Mouse (Mus musculus) urinary bladder, adult 2 months (tissue): Measurements from ENCODE around the gene Cux2. TPM values are rescaled to one million over a fixed set of nuclear protein-coding genes. Genes with fewer than 3 reads are reported as not detected.

ENCODE experiments used
- DNase-seq: peaks from one replicate; pipeline ENCODE4 v3.0.0; 2022; ENCODE audit warnings: low spot score
- polyA plus RNA-seq: library from polyadenylated mRNA; depleted of rRNA; stranded (reverse); fragments of >200 nt; gene quantifications from 2 replicates; pipeline ENCODE4 v1.2.3, GENCODE M21; 2012

Gene Cux2
- polyA plus RNA-seq, 1 experiment = 4.7 TPM

DNA sequence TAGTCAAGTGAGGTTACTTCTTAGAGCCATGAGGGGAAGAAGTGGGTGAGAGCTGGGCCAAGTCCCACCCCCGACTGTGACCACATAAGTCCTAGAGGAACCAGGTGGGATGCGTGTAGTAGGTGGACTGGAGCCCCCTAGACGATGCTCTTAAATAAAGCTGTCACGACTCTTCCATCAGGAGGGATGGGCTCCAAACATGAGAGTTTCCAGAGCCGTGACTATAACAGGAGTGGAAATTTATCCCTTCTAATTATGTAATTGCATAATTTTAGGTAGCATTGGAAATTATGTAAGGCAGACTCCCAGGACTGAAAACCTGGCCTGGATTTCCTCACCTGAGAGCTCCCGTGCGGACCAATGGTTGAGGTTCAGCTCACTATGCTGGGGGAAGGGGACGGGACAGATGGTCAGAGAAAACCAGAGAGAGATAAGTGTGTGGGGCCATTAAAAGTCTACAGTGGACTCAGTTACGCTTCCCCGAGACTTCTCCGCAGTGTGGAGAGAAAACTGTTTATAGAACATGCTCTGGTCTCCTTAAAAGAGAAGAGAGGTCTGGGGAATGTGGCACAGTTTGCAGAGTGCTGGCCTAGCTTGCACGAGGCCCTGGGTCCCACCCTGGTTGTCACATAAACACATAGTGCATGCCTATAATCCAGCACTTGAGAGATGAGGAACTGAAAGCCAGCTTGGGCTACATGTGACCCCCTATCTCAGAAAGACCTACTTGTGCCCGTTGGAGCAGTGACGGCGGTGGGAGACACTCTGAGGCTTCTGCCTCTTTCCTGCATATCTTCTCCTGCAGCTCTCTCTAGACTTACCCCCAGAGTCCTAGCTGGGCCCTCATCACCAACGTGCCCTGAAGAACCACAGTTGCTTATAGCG, 126.7 kb downstream of the Cux2 start:
- no peak for DNase-seq

DNA sequence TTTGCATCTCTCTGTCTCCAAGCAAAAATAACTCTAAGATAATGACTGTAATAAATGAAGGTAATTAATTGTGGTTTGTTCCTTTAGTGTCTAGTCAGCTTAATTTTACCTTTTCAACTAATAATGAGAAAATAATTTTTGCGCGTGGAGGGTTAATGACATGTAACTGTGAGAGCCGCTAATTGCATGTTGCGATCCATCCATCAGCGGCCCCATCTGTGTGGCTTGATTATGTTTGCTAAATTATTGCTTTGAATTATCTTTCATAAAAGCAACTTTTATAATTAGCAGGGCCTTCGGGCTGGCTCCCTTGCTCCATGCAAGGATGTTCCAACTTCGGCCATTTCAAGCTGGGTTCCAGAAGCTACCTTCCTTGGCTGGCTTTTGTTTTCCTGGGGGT, 130.7 kb downstream of the Cux2 start:
- no peak for DNase-seq

DNA sequence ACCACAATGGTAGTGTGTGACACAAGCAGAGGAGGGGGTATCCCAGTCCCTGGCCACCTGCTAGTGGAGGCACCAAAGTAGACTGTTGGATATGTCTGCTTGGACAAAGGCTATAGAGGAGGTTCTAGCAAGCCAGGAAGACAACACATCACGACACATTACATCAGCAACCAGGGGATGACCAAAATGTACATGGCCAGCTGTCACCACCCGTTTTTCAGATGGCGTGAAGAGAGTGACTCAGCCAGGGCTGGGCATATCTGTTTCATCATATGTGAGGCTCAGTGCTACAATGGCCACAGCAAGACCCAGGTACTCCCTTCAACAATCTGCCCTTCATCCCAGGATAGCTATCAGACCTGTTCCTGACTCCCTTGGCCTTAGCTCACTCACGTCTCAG, 133.1 kb downstream of the Cux2 start:
- no peak for DNase-seq

DNA sequence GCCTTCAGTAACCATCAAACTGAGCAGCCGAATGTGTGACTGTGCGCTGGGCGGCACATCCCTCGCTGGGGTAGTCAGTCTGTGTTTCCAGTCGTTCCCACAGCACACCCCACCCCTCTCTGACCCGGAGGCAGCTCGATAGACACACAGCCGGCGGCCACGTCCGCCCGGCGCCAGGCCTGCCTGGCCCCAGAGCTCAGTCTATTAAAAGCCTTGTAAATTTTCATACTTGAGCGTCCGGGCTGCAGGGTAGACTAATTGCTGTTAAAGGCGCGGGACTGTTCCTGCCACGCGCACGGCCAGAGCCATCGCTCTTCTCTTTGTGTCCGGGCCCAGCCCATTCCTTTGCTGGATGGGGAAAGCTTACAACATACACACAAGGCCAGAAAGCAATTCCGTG, 135.9 kb downstream of the Cux2 start:
- DNase-seq = no peak

DNA sequence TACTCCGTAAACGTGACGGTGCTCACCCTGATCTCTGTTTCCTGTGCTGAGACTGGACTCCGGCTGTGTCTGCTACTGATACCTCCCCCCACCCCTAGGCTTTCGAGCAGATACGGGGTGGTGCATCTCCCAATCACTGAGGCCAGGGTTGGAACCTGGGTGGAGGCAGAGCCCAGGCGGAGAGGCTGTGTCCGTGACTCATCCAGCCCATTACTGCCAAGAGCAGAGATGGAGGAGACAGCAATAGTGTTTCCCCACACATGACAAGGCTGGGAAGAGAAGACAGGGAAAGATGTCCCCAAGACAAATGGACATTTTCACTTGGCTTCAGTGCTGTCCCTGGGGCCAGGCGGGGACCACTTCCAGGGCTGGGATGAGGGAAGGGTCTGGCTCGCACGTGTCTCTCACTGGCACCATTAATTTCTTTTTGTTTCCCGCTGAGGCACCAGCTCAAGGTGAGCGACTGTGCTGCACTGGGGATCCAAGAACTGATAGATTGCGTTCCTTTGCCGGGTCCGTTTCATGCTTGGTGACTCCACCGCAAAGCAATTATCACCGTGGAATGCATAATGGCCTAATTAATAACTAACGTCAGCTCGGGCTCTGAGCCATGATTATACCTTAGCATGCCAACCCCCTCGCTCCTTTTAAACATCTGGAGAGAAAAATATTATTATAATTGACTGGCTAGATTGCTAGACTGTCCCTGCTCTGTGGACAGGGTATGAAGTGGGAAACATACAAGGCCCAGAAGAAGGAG, 140.5 kb downstream of the Cux2 start:
- DNase-seq = no peak

DNA sequence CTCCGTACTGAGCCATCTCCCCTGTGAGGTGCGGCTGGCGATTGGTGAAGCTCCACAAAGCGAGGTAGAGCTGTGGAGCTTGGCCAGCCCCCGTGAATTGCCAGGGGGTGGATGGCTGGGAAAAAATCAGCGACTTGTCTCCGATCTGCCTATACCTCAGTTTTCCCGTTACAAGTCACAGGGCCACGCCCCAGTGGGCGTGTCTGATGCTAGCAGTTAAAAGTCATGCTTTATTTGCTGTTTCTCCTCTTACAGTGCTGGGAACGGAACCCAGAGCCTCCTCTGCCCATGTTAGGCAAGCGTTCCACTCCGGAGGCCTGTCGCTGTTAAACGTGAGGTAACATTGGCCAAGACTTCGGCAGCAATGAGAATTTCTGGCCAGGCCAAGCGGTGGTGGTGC, 144.2 kb downstream of the Cux2 start:
- DNase-seq = no peak

DNA sequence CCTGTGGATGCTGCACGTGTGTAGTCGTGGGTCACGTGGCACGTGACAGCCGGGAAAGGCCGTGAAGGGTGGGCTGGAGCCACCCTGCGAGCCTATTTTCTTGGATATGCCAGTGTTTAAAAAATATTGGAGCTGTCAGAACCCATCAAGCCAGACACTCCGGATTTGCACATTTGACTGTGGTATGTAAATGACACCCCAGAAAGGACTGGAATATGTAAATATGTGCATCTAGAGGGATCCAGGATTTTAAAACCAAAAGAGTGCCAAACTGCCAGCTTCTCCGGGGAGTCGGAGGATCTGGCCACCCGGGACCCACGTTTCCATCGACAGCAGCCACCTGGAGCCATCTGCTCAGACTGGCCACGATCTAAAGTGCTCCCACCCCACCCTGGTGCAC, 145.1 kb downstream of the Cux2 start:
- DNase-seq = no peak

DNA sequence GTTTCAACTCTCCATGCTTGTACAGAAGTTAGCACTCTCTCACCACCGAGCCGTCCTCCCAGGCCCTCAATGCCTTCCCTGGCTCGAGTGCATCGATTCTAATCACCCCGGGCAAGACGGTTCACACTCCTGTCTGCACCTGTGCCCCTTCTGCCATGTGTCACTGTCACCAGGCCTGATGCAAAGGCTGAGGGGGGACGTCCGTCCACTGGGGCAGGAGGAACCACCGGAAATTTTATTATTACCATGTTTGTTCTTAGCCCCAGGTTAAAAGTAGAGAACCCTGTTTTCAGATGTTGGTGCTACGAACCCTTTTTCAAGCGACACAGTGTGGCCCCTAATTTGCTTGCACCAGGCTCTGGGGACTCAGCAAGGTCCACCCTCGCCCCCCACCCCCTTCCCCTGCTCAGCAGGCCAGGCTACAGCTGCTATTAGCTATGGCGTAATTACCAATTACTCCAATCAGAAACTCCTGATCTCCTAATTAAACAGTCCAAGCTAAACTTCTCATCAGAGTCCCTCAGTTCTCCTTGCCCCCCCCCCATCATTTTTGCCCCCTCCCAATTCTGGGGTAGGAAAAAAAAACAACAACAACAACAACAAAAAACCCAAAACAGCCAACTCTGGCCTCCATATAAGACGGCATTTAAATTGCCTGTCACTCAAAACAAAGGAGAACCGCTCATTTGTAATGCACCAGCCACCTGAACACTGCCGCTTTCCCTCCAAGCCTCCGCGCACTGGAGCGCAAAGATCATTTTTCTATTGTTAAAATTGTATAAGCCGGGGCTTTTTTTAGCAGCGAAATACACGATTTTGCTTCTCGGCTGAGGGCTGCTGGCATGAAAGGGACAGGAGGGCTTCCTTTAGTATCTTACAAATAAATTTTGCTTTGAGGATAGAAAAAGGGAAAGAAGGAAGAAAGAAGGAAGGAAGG, 146.8 kb downstream of the Cux2 start:
- DNase-seq = no peak

DNA sequence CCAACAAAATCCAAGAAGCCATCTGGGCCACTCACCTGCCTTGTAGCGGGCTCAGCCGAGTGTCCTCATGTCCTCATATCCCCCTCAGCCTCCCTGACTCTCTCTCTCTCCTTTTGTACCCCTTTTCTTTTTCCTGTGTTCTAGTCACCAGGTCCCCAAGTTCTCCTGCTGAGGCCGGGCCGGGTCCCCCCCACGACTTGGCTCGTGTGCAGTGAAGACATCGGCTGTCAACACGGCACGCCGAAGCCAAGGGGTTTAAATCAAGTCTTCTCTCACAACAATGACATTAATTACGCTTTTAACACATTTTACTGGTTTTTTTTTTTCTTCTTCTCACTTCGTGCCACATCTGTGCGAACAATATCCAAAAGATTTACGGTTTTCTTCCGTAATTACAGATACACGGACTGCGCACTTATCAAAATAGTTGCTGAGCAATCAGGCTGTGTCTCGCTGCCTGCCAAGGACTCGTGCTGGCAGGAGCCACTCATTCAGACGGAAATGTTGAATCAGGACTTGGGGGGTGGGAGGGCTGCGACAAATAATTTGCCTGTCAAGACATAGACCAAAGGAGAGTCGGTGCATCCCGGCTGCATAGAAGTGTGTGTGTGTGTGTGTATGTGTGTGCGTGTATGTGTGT, 154.7 kb downstream of the Cux2 start:
- DNase-seq = no peak

DNA sequence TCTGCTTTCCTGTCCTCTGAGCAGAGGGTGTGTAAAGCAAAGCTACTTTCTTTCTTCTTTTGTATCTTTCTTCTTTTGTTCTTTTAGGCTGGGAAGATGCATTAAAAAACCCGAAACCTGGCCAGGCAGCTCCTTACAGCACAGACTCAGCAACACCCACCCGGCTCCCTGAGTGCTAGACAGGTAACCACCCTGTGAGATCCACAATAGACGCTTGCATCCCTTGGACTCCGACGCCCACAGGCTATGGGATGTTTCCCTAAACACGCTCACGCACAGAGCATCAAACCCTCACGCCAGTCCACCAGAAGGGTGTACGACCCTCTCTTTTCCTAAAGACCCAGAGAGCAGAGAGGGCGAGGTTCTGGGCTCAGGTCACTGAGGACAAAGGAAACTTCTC, 155.3 kb downstream of the Cux2 start:
- DNase-seq = no peak

DNA sequence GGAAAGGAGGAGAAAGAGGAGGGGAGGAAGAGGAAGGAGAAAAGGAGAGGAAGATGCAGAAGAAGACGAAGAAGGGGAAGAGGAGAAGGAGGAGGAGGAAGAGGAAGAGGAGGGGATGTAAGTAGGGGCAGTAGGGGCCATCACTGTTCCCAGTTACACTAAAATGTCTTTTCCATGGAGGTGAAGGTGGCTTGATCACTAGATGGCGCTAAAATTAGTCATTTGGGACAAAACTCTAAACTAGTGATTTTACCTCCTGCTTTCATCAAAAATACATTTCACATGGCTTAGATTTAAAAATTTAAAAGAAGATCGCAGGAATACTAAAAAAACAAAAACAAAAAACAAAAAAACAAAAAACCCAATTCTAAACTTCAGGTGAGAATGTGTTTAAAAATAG, 156.3 kb downstream of the Cux2 start:
- no peak for DNase-seq

DNA sequence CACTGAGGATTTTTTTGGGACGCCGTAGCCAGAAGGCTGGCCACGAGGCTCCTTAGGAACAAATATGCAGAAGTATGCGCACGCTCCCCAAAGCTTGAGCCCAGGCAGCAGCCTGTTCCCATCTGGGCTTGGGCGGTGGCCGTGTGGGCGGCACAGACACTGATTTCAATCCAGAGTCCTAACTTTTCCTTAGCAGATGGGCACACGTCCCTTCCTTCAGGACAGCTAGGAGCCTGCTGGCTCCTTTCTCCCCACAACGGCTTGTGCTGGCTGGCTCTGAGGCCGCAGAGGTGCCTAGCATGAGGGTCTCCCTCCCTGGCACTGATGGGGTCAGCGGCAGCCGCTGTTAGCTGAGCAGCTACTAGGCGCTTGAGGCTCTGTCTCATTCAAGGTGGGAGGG, 157.6 kb downstream of the Cux2 start:
- no peak for DNase-seq

DNA sequence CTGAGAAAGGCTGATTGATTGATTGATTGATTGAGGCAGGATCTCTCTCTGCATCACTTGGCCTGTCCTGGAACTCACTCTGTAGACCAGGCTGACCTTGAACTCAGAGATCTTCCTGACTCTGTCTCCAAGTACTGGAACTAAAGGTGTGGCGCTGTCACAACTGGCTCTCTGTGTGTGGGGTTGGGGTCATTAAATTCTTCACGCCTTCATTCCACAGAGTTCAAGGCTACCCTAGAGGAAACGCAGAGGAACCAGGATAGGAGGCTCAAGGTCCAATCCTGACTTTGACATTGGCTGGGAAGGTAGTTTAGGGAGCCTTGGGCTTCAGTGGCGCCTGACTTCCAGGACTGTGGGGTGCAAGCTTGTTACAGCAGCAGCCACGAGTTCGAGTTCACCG, 159.0 kb downstream of the Cux2 start:
- DNase-seq = no peak

DNA sequence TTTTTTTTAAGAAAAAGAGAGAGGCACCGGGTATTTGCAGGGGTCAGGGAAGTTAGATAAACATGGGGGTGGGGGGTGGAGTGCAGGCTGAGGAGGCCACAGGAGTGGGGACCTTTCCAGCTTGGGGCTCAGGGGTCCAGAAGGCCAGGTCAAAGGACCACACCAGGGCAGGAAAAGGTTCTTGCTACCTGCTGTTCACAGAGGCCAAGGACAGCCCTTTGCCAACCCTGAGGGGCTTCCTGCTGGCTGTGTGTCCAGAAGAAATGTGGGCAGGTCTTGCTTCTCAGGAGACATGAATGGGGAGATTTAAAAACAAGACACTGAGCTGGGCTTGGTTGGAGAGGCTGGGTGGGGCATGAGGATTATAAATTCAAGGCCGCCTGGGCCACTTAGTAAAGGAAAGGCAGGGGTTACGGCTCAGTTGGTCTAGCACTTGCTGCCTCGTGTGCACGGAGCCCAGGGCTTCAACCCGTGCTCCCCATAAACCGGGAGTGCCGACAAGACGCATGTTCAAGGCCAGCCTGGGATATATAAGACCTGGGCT, 160.0 kb downstream of the Cux2 start:
- DNase-seq = no peak

DNA sequence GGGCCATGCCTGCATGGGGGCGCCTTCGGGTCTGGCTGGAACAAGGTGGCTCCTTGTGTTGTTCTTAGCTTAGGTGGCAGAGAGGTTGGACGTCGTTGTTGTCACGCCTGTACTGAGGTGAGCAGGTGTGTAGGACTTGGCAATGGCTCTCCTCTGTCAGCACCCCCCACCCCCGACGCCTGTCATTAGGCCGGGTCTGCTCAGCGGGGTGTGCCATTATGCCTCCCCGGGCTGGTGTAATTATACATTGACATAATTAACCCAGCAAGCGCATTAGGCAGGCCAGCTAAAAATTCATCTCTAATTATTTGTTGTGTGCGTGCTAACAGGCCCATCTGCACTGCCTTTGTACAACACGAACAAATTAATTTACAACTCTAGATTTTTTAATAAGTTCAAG, 160.5 kb downstream of the Cux2 start:
- DNase-seq = no peak

DNA sequence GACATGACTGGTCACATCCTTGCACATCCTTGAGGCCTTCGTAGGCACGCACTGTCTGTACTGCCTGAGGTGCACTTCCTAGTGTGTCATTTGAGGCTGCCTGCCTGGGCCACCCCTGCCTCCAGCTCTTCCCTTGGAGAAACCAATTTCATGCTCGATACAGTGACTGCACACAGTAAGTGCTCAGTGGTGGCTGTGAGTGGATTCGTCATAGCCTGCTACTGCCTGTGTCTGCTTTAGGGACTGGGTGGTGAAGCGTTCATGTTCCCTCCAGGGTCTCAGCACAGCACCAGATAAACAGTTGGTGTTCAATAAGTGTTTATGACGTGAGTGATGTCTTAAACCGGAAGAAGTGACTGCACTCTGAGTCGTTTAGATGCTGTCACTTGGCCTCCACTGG, 166.5 kb downstream of the Cux2 start:
- no peak for DNase-seq

DNA sequence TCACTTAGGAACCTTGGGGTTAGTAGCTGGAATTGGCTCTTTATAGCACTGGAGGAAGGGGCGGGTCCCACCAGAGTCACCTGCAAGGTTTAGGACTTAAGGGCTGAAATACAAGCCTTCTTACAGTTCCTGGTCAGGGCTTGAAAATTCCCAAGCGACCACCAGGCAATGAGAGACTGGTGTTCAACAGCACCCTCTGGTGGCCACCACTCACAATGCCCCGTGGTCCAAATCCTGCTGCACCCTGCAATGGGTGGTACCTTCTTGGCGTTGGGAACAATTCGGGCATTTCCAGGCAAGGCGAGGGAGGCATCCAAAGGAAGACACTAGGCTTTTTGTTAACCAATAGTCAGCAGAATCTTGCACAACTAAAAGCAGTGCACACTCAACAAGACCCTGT, 170.7 kb downstream of the Cux2 start:
- DNase-seq = no peak

DNA sequence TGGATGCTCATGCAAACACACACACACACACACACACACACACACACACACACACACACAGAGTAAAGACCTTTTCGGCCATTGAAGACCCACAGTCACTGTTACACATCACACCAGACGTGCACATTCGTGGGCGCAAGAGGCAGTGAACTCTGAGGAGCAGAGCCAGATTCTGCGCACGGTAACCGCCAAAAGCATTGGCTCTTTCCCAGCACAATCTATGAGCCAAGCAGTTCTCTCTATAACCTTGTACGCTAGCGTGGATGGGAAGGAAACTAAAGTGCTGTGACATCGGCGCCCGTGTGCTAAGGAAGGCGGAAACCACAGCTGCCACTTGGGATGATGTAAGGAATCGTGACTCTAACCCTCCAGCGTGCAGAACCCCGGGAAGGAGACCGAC, 171.2 kb downstream of the Cux2 start:
- DNase-seq = no peak

DNA sequence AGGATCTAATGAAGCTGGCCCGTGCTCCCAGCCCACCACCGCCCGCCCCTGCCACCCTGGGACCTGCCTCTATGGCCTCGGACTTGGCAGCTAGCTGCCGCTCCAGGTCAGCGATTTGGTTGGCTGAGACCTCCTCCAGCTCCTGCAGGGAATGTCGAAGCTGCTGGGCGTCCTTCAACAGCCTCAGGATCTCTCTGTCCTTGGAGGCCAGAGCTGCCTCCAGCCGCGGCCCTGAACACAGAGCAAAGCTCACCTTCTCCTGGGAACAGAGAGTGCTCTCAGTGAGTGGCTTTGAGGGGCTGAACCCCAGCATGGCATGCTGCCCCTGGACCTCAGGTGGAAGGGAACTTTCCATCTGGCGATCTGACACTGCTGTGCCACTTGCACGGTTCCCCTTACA, 173.0 kb downstream of the Cux2 start:
- DNase-seq = no peak

DNA sequence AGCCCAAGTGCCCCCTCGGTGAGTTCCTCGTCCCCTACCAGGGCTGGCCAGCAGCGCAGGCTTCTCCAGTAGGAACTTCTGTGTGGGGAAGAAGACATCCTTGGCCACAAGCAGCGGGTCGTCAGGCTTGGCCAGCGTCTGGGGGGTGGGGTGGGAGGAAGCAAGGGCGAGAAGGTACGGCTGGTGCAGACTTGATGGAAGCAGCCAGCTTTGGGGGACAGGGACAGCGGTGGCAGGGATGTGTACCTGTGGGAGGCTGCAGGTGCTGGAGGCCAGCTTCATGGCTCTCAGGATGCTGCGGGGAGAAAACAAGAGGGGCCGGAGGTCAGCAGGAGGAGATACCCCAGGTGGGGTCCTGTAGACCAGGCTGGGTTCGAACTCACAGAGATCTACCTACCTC, 174.9 kb downstream of the Cux2 start:
- no peak for DNase-seq

DNA sequence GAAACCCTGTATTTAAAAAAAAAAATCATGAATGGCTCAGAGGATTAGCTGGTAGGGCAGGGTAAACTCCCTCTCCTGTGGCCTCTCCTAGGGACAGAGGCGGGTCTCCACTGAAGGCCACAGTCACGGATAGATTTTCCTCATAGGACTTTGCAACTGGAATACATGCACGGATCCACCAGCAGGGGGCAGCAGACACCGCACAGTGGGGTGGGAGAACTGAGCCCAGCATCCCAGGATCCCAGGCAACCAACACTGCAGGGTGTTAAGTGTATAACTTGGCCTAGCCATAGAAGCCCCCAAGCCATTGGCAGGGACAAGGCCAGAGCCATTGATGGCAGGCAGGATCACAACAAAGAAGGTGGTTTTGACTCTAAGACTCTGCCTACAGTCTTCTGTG, 177.7 kb downstream of the Cux2 start:
- peak; percentile 76 for DNase-seq
